Mouse (Mus musculus): Measurements from ENCODE around the gene Gadd45b. TPM values are rescaled to one million over a fixed set of nuclear protein-coding genes. Genes with fewer than 3 reads are reported as not detected.

The Gadd45b gene
- polyA plus RNA-seq, 1 experiment = 7.8 TPM

GRCm38 (mm10) chr10:80963031-80963975 is 33.4 kb downstream of the Gadd45b start:
- H3K4me1 ChIP-seq (ENCODE audit: control insufficient read depth, insufficient read depth, low read length) = peaks cover 9% of the 10 kb centered on the region
- peak overlapping the region; percentile 16 for H3K27ac ChIP-seq (ENCODE audit: control insufficient read depth, insufficient read depth, low read depth, low read length)
- no peaks in the 10 kb centered on the region for H3K27me3 ChIP-seq (ENCODE audit: control insufficient read depth, insufficient read depth, low read length)
- H3K4me3 ChIP-seq (ENCODE audit: control insufficient read depth, low read depth, low read length) = no peak overlapping the region
- TF ChIP-seq CTCF (IDR thresholded peaks at IDR 0.05; ENCODE audit: control insufficient read depth, insufficient read depth, insufficient replicate concordance, low read depth, low read length) = no peak
- no peak for TF ChIP-seq POLR2A (IDR thresholded peaks at IDR 0.05; ENCODE audit: control insufficient read depth, low read depth, low read length)
- no peaks in the 10 kb centered on the region for H3K36me3 ChIP-seq (ENCODE audit: control insufficient read depth, insufficient read depth, low read length)

- peaks cover 8% of the 10 kb centered on the region for H3K4me1 ChIP-seq (ENCODE audit: control insufficient read depth, insufficient read depth, low read length)
- no peak for TF ChIP-seq POLR2A (IDR thresholded peaks at IDR 0.05; ENCODE audit: control insufficient read depth, low read depth, low read length)
- no peak for TF ChIP-seq CTCF (IDR thresholded peaks at IDR 0.05; ENCODE audit: control insufficient read depth, insufficient read depth, insufficient replicate concordance, low read depth, low read length)
- H3K36me3 ChIP-seq (ENCODE audit: control insufficient read depth, insufficient read depth, low read length) = no peaks in the 10 kb centered on the region
- H3K27me3 ChIP-seq (ENCODE audit: control insufficient read depth, insufficient read depth, low read length) = no peaks in the 10 kb centered on the region
- H3K4me3 ChIP-seq (ENCODE audit: control insufficient read depth, low read depth, low read length) = no peak overlapping the region
- no peak overlapping the region for H3K27ac ChIP-seq (ENCODE audit: control insufficient read depth, insufficient read depth, low read depth, low read length)
These were observed 36.4 kb downstream of the Gadd45b start for GRCm38 (mm10) chr10:80966296-80966695.

GRCm38 (mm10) chr10:80967101-80967656 is 37.3 kb downstream of the Gadd45b start:
- H3K4me1 ChIP-seq (ENCODE audit: control insufficient read depth, insufficient read depth, low read length) = peaks cover 10% of the 10 kb centered on the region
- H3K4me3 ChIP-seq (ENCODE audit: control insufficient read depth, low read depth, low read length) = no peak overlapping the region
- no peak overlapping the region for H3K27ac ChIP-seq (ENCODE audit: control insufficient read depth, insufficient read depth, low read depth, low read length)
- H3K36me3 ChIP-seq (ENCODE audit: control insufficient read depth, insufficient read depth, low read length) = no peaks in the 10 kb centered on the region
- H3K27me3 ChIP-seq (ENCODE audit: control insufficient read depth, insufficient read depth, low read length) = no peaks in the 10 kb centered on the region
- TF ChIP-seq POLR2A (IDR thresholded peaks at IDR 0.05; ENCODE audit: control insufficient read depth, low read depth, low read length) (no peak), CTCF (IDR thresholded peaks at IDR 0.05; ENCODE audit: control insufficient read depth, insufficient read depth, insufficient replicate concordance, low read depth, low read length) (no peak)

- peaks cover 10% of the 10 kb centered on the region for H3K4me1 ChIP-seq (ENCODE audit: control insufficient read depth, insufficient read depth, low read length)
These were observed 38.2 kb downstream of the Gadd45b start for GRCm38 (mm10) chr10:80968106-80968505.

GRCm38 (mm10) chr10:80969298-80969697 is 39.4 kb downstream of the Gadd45b start:
- Histone ChIP-seq H3K27me3 (ENCODE audit: control insufficient read depth, insufficient read depth, low read length) (no peaks in the 10 kb centered on the region), H3K4me3 (ENCODE audit: control insufficient read depth, low read depth, low read length) (no peak overlapping the region), H3K27ac (ENCODE audit: control insufficient read depth, insufficient read depth, low read depth, low read length) (no peak overlapping the region), H3K36me3 (ENCODE audit: control insufficient read depth, insufficient read depth, low read length) (no peaks in the 10 kb centered on the region), H3K4me1 (ENCODE audit: control insufficient read depth, insufficient read depth, low read length) (peaks cover 7% of the 10 kb centered on the region)
- TF ChIP-seq POLR2A (IDR thresholded peaks at IDR 0.05; ENCODE audit: control insufficient read depth, low read depth, low read length) = no peak
- TF ChIP-seq CTCF (IDR thresholded peaks at IDR 0.05; ENCODE audit: control insufficient read depth, insufficient read depth, insufficient replicate concordance, low read depth, low read length) = no peak

More at GRCm38 (mm10) chr10:80968106-80968505, 38.2 kb downstream of the Gadd45b start:
- TF ChIP-seq CTCF (IDR thresholded peaks at IDR 0.05; ENCODE audit: control insufficient read depth, insufficient read depth, insufficient replicate concordance, low read depth, low read length) (no peak), POLR2A (IDR thresholded peaks at IDR 0.05; ENCODE audit: control insufficient read depth, low read depth, low read length) (no peak)
- Histone ChIP-seq H3K4me3 (ENCODE audit: control insufficient read depth, low read depth, low read length) (no peak overlapping the region), H3K27me3 (ENCODE audit: control insufficient read depth, insufficient read depth, low read length) (no peaks in the 10 kb centered on the region), H3K36me3 (ENCODE audit: control insufficient read depth, insufficient read depth, low read length) (no peaks in the 10 kb centered on the region), H3K27ac (ENCODE audit: control insufficient read depth, insufficient read depth, low read depth, low read length) (no peak overlapping the region)

- Histone ChIP-seq H3K27me3 (ENCODE audit: control insufficient read depth, insufficient read depth, low read length) (no peaks in the 10 kb centered on the region), H3K27ac (ENCODE audit: control insufficient read depth, insufficient read depth, low read depth, low read length) (no peak overlapping the region), H3K4me3 (ENCODE audit: control insufficient read depth, low read depth, low read length) (no peak overlapping the region), H3K36me3 (ENCODE audit: control insufficient read depth, insufficient read depth, low read length) (no peaks in the 10 kb centered on the region), H3K4me1 (ENCODE audit: control insufficient read depth, insufficient read depth, low read length) (peaks cover 7% of the 10 kb centered on the region)
- no peak for TF ChIP-seq CTCF (IDR thresholded peaks at IDR 0.05; ENCODE audit: control insufficient read depth, insufficient read depth, insufficient replicate concordance, low read depth, low read length)
- no peak for TF ChIP-seq POLR2A (IDR thresholded peaks at IDR 0.05; ENCODE audit: control insufficient read depth, low read depth, low read length)
These were observed 40.3 kb downstream of the Gadd45b start for GRCm38 (mm10) chr10:80970159-80970558.

- peaks cover 7% of the 10 kb centered on the region for H3K4me1 ChIP-seq (ENCODE audit: control insufficient read depth, insufficient read depth, low read length)
- TF ChIP-seq POLR2A (IDR thresholded peaks at IDR 0.05; ENCODE audit: control insufficient read depth, low read depth, low read length) (no peak), CTCF (IDR thresholded peaks at IDR 0.05; ENCODE audit: control insufficient read depth, insufficient read depth, insufficient replicate concordance, low read depth, low read length) (no peak)
- no peaks in the 10 kb centered on the region for H3K27me3 ChIP-seq (ENCODE audit: control insufficient read depth, insufficient read depth, low read length)
- H3K27ac ChIP-seq (ENCODE audit: control insufficient read depth, insufficient read depth, low read depth, low read length) = no peak overlapping the region
- H3K36me3 ChIP-seq (ENCODE audit: control insufficient read depth, insufficient read depth, low read length) = no peaks in the 10 kb centered on the region
- no peak overlapping the region for H3K4me3 ChIP-seq (ENCODE audit: control insufficient read depth, low read depth, low read length)
These were observed 41.7 kb downstream of the Gadd45b start for GRCm38 (mm10) chr10:80971533-80971932.

Data from testis, adult 2 months (tissue).